Mouse (Mus musculus) megakaryocyte, embryonic 14.5 days (primary cell): ENCODE measurements around the gene Sema6d.

ENCODE experiments used
- FLI1 ChIP-seq: IDR thresholded peaks from 2 replicates; pipeline ENCODE4 v1.6.1; 2012; ENCODE audit warnings: low read length, inconsistent platforms, mixed read lengths
- GATA1 ChIP-seq: IDR thresholded peaks from 3 replicates; pipeline ENCODE4 v1.6.1; 2012; ENCODE audit warnings: mixed read lengths, low read length, inconsistent platforms, borderline replicate concordance

GRCm38 (mm10) chr2:124354191-124354590, 264.4 kb downstream of the Sema6d start:
- TF ChIP-seq GATA1 (no peak), FLI1 (no peak)
